Mouse (Mus musculus) lung, postnatal 25 days (tissue): ENCODE measurements at regions not wholly inside any gene's neighbourhood (a gene's known extent, or its start where the extent isn't known, plus 50 kb on each side); places are given as distances from the start of the nearest gene placed in this dataset.
"Not testable (repeated sequence)": the region's sequence is repeated elsewhere in the genome, so short reads cannot be mapped to it uniquely, and the experiment has no call there.

Experiments
- DNase-seq: peaks from one replicate; pipeline ENCODE4 v3.0.0; 2022; ENCODE audit warnings: low spot score

GRCm38 (mm10) chr10:62055408-62055807 lies 76.5 kb upstream of the Col13a1 start:
- no peak for DNase-seq

DNA sequence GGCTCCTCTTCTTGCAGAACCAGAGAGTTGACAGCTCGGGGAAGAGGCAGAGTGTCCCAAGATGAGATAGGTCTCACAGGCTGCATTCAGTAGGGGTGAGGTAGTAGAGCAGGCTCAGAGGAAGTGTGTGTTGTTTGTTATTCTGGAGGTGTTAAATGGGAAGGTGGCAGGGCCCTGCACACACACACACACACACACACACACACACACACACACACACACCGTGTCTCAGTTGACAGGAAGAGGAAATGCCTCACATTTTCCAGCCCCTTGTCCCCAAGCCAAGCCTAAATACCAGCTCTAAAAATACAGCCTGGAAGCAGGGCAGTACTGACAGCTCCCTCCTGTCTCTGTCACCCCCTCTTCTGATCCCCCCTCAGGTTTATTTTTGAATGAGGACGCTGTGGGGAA lies 70.9 kb upstream of the Col13a1 start:
- peak; percentile 43 for DNase-seq

DNA sequence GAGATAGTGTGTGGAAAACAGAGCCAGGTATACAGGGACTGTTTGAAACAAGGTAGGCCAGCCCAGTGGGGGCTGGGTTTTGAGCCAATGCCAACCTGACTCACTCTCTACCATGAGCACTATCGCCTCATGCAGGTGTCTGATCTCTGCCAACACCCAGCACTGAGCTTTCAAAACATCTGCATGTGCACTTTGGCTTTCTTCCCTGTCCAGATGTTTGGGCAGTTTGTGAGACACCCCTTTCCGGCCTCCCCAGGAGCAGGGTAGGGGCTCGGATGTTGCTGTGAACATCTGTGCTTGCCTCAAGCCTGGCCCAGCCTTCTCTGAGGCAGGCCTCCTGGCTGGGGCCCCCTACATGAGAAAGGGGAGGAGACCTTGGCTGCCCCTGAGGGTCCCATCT lies 65.5 kb upstream of the Col13a1 start:
- no peak for DNase-seq

- no peak for DNase-seq
These were observed 61.0 kb upstream of the Col13a1 start for GRCm38 (mm10) chr10:62039915-62040314.

- DNase-seq = no peak
These were observed 59.7 kb upstream of the Col13a1 start for GRCm38 (mm10) chr10:62038656-62039055.

GRCm38 (mm10) chr10:62037402-62038199 lies 58.7 kb upstream of the Col13a1 start:
- DNase-seq = peak; percentile 26

DNA sequence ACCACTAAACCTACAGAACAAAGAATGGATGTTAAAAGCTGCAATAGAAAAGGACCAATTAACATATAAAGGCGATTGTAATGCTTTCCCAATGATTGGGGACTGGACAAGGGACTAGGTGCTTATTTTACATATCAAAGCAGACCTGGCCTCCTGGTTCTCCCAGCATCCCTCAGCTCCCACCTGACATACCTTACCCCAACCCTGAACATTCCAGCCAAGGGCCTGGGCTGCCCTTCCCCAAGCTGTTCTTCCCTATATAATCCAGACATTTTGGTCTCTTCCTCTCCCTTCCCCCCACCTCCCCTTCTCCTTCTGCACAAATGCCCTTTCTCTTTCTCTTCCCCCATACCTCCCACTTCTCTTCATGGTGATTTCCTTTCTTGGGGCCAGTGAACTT lies 57.9 kb upstream of the Col13a1 start:
- DNase-seq = no peak

DNA sequence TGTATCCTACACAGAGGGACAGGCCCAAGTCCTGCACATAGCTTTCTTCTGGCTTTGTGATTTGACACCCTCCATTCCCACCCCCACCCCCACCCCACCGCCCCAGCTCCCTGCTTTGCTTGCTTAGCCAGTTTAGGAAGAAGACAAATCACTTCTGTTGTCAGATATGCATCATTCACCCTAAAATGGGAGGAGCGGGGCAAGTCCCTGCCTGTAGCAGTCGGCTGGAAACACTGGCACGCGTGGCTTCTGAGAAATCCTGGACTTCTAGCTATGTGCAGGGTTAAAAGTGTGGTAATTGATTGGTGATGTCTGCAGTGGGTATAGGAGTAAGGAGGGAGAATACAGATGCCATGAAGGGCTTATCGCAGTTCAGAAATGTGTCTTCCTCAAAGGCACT lies 55.4 kb upstream of the Col13a1 start:
- DNase-seq = no peak

- no peak for DNase-seq
These were observed 54.8 kb upstream of the Col13a1 start for GRCm38 (mm10) chr10:62033748-62034147.

DNA sequence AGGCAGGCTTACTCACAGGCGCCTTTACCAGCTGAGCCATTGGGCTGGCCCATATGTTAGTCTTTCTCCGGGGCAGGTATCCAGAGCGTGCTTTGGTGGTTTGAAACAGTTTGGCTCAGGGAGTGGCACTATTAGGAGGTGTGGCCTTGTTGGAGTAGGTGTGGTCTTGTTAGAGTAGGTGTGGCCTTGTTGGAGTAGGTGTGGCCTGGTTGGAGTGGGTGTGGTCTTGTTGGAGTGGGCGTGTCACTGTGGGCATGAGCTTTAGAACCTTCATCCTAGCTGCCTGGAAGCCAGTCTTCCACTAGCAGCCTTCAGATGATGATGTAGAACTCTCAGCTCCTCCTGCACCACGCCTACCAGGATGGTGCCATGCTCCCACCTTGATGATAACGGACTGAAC lies 53.1 kb upstream of the Col13a1 start:
- not testable (repeated sequence) for DNase-seq

DNA sequence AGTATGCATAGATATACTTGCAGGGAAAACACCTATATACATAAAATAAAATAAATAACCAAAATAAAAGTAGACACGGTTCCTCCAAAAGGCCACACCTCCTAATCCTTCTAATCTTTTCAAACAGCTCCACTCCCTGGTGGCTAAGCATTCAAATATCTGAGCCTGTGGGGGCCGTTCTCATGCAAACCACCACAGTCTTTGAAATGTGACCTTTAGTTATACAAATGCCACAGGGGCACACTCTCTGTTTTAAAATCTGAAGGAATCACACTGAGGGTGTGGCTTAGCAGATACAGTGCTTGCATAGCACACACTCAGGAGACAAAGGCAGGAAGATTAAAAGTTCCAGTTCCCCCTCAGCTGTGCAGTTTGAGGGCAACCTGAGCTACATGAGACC lies 50.4 kb upstream of the Col13a1 start:
- DNase-seq = no peak
